Mouse (Mus musculus): ENCODE results near the gene Gm7347.
"Not testable (repeated sequence)": the region's sequence is repeated elsewhere in the genome, so short reads cannot be mapped to it uniquely, and the experiment has no call there.

Gene Gm7347

GRCm38 (mm10) chr5:26058481-26058880, at the start of gene Gm7347:
Gm7347 (minus strand) TSS chr5:26058581.
- DNase-seq (ENCODE audit: low spot score): not testable (repeated sequence)

GRCm38 (mm10) chr5:26105262-26105661, 46.9 kb upstream of the Gm7347 start, which contains the start of gene 5031410I06Rik:
5031410I06Rik (minus strand) TSS chr5:26105362.
- DNase-seq (ENCODE audit: low spot score): not testable (repeated sequence)

GRCm38 (mm10) chr5:26089191-26089590, 30.8 kb upstream of the Gm7347 start, which contains the start of gene Gm10471:
Gm10471 (minus strand) TSS chr5:26089291.
- not testable (repeated sequence) for DNase-seq (ENCODE audit: low spot score)

- DNase-seq (ENCODE audit: low spot score): not testable (repeated sequence)
Observed at GRCm38 (mm10) chr5:26079023-26079422, 20.6 kb upstream of the Gm7347 start.

GRCm38 (mm10) chr5:26070716-26071115, 12.3 kb upstream of the Gm7347 start:
- DNase-seq (ENCODE audit: low spot score): no peak

- DNase-seq (ENCODE audit: low spot score): not testable (repeated sequence)
Observed at GRCm38 (mm10) chr5:26039458-26039857, 18.9 kb downstream of the Gm7347 start, which contains the start of gene Speer4a. Speer4a (minus strand) TSS chr5:26039558.

- not testable (repeated sequence) for DNase-seq (ENCODE audit: low spot score)
Observed at GRCm38 (mm10) chr5:26022816-26023215, 35.6 kb downstream of the Gm7347 start, which contains the start of gene Gm5862. Gm5862 (minus strand) TSS chr5:26022916.

- DNase-seq (ENCODE audit: low spot score): not testable (repeated sequence)
Observed at GRCm38 (mm10) chr5:26007697-26008096, 50.7 kb downstream of the Gm7347 start.

GRCm38 (mm10) chr5:26006937-26007695, 51.3 kb downstream of the Gm7347 start:
- not testable (repeated sequence) for DNase-seq (ENCODE audit: low spot score)

- not testable (repeated sequence) for DNase-seq (ENCODE audit: low spot score)
Observed at GRCm38 (mm10) chr5:26004698-26005097, 53.7 kb downstream of the Gm7347 start, which contains the start of gene Gm1979. Gm1979 (minus strand) TSS chr5:26004798.

Measured in T-cell, adult 2 months (primary cell).